Mouse (Mus musculus) kidney, postnatal 25 days (tissue): ENCODE results near the gene AL732309.1.

ENCODE experiments used
- DNase-seq, 2 experiments: peaks; one replicate each; pipeline ENCODE4 v3.0.0; 2021; ENCODE audit warnings: mixed read lengths in 2 of 2

AL732309.1 gene

DNA sequence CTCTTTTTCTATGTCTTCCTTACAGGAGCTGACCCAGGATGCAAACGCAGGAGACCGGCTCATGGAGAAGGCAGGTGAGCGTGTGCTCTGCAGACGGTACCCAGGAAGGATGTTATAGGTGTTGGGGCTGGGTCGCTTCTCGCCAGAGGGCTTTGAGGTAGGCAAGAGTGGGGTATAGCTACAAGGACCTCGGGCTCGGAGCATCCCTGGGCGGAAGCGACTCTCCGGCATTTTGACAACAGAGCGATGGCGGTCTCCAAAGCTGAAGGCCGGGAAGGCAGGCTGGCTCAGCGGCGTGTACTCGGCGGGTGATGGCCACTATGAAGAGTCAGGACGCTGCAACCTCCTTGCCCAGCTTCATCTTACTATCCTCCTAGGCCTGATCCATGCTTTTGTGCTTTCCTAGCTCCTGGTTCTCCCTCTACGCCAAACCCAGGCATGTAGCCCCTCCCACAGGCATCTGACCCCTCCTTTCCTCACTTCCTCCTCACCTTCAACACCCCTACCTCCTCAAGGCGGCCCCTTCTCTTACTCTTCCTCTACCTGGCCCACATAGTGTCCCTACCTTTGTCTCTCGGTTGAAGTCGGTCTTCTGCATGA is 33.3 kb downstream of the AL732309.1 start:
- peak in 1 of 2 experiments; percentile 32 for DNase-seq

DNA sequence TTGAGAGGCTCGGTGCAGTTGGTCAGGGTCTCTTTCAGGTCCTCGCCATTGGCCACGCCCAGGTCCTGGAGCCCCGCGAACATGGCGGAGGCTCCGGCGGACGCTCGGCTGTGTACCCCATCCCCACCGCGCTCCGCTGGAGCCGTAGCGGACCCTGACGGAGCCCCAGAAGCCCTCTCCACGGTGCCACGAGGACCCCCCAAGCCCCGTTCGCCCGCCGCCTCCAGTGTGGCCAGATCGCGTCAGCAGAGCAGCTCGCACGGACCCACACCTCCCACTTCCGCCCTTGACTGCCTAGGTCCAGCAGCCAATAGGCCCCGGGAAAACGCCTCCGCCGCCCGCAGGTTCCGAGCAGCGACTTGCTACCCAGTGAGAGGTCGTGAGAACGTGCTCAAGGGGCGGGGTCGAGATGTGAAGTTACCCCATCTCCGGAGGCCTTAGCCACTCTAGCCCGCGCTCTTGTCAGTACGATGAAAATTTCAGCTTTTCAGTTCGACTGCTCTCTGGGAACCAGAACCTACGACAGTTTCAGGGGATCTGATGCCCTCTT is 35.5 kb downstream of the AL732309.1 start, which contains the start of gene Nelfb:
Gene Nelfb (minus strand): TSS at position 369 of the 550 bp plus-strand sequence.
- peak; percentile 92 to 96 for DNase-seq

DNA sequence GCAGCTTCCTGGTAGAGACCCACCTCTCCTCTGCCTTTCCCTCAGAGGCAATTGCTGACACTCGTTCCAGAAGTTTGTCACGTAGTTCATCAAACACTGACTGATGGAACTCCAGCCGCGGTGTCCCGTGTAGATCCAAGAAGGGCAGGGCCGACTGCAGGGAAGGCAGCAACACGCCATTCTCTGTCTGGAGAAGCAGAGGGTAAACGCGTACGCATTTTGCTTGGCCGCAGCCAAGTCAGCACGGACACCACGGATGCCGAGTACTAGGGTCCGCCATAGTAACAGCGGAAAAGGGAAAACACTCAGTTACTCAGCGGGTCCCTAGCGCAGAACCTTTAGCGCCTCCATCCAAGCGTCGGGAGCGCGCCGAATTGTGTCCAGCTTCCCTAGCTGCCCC is 36.0 kb downstream of the AL732309.1 start:
- no peak for DNase-seq

DNA sequence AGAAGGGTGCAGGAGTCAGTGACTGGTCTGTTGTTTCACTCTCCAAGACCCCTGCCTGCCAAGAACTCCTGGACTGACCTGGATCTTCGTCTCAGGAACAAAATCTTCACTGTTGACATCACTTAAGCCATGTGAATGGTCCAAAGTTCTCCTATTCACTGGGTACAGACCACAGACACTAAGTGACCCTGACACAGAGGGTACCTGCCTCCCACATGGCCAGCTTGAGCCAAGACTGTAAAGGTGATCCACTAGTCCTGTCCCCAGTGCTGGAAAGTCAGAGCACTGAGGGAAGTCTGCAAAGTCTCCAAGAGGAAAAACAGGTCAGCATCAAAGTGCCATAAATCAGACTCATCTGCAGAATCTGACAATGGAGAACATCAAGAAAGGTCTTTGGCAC is 39.1 kb downstream of the AL732309.1 start:
- peak in 1 of 2 experiments; percentile 55 for DNase-seq

DNA sequence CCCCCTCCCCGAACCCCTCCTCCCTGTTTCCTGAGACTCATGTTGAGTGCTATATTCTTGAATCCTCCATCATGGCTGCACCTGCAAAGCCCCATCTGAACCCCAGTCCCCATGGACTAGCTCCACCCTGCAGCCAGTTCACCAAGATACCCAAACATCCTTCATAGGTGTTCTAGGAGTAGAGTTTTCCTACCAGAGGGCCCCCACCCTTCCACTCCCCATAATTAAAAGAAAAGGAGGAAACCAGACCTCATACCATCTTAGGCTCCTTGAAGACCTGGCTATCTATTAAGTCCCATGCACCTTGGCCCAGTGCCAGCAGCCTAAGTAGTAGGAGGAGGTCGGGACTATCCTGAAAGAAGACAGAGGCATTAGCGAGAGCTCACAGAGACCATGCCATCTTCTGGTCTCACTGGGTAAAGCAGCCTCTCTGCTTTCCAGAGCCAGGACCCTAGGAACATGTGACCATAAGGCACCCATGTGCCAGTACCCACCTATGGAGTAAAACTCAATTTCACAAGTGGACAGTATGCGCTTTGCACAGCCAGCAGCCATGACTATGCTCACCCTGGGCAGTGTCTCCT is 42.9 kb downstream of the AL732309.1 start:
- peak; percentile 57 to 66 for DNase-seq

DNA sequence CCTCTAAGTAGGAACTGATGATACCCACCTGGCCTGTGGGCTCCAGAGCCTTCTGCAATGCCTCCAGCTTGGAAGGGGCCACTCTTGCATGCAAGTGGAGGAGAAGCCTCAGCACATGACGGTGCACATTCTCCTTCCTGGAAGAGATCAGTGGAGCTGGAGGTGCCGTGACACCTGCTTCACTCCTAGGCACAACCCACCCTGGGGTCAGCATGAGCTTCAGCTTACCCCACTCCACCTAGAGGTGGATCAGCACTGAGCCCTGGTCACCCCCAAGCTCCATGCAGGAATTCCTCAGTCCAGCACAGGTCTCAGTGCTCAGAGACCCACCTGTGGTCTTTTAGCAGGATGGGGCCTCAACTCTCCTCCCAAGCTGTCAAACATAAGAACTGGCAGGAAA is 46.0 kb downstream of the AL732309.1 start:
- peak in 1 of 2 experiments; percentile 30 for DNase-seq

DNA sequence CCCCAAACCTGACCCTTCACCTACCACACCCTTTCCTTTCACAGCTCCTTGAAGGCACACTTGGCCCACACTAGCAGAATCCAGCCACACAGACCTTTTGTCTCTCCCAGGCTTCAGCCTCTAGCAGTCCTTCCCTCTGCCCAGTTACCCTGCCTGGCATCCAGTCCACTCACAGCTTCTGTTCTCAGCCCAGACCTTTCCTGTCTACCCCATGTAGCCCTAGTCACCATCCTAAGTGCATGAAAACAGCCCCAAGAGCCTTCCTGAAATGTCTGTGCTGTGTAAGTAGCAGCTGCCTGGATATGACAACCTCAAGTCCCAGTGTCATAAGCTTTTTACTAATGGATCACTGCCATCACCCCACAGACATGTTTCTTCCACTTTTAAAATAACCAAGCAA is 48.7 kb downstream of the AL732309.1 start:
- peak in 1 of 2 experiments; percentile 25 for DNase-seq

DNA sequence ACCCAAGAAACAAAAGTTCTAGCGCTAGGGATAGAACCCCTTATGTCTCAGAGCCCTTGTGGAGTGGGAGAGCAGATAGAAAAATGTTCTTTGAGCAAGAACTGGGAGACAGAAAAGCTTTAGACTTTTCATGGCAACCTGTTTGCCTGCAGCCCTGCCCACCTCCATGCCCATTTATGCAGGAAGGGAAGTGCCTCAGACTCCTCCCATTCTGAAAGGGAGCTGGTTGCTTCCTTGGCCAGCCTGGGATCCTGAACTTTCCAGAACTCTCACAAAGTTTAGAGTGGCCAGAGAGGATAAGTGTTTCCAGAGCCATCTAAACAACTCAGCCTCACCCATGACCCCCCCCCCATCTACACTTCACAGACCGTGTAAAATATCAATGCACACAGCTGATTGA is 49.5 kb downstream of the AL732309.1 start:
- peak in 1 of 2 experiments; percentile 45 for DNase-seq

DNA sequence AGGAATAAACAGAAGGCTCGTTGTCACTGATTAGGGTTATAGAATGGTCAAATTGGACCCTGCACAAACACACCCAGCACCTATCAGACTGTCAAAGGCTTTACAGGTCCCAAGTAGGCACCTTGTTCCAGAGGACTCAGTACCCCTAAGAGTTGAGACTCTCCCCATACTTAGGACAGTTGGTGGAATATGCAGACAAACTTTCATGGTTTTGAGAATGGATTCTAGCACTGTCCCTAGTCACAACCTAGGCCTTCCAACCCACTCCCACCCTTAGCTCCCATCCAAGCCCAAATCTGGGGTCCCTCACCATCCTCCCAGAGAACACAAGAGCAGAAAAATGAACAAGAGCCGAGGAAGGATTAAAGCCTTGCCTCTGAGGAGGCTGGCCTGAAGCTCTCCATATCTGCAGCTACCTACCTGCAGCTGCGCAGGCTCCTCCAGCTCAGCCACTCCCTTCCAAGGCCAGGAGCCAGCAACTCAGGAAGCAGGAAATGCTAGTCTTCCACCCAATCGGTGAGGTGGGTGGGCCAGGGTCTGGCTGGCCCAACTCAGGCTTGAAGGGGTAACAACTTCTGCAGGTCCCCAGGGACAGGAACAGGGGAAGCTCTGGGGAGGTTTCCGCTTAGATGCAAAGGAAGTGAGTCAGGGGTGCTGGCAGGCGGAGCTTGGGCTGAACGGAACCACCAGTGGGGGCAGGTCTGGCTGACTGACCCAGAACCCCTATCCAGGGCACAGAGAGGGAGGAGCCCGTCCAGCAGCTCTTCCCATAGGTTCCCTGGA is 50.3 kb downstream of the AL732309.1 start, which contains the start of gene Tor4a:
Gene Tor4a (minus strand): TSS at position 715 of the 783 bp plus-strand sequence.
- DNase-seq: peak; percentile 87 to 96

DNA sequence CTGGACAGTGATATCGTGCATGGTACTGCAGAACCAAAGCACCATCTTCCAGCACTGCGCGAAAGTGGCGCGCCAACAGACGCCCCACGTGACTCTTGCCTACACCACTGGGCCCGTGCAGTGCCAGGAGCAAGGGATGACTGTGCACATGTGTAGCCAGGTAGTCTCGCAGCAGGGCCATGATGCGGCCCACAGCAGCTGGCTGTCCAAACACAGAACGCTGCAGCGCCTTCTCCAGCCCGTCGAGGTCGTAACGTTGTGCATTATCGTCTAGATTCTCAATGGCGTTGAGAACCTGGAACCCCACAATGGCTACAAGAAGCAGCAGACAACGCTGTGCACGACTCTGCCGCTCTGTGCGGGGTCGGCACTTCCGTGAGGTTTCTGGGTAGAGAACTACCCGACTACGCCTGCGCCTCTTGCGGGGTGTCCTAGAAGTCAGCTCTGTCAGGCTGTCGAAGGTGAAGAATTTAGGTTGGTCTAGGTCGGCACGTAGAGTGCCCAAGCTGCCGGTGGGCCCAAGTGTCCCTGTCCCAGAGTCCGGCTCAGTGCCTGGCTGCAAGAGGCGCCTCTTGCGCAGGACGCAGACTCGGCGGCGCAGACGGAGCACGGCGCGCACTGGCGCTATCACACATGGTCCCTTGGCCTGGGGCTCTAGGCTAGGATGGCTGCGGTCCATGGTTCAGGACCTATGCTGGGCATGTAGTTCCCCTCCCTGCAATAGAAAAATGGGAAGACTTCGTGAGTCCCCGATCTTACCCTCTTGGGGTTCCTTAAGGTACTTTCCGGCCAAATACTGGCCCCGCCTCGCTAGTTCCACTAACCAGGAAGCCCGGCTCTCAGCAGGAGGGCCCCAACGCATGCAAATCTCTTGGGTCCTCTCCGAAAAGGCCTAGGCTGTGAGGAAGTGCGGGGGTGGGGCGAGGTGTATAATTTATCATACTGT is 51.2 kb downstream of the AL732309.1 start:
- DNase-seq: peak; percentile 89 to 90
